Comparison of ENCODE assay signal across 26 mouse cellular contexts in the genomic region with DNA sequence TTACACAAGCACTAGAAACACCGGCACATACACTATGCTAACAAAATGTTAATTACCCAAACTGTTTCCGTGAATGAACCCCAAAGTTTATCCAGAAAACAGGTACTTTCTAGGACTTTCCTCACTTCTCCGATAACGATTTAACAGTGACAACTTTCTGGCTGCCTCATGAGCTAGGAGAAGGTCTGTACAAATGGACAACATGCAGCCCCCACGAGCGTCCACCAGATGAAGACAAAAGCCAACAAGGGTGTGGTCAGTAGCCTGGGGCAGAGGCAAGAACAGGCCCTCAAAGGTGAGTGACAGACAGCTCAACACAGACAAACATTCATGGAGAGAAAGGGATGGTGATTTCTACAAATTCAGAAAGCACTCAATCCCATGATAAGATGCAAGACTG. TPM values are rescaled to one million over a fixed set of nuclear protein-coding genes. Genes with fewer than 3 reads are reported as not detected.
"Had no signal": no experiment of that assay in that cellular context is flagged by ENCODE, and none has a peak within 500 bp of the region (broad histone marks: within the 10 kb centered on the region; RNA-seq: fewer than 3 reads in every experiment).

No protein-coding gene starts in this region.

- H3K27ac ChIP-seq: gastrocnemius, adult 2 months; heart, adult 2 months; hindbrain, embryonic 10.5 days; hindbrain, embryonic 12.5 days; hindbrain, embryonic 14.5 days; intestine, embryonic 15.5 days; limb, embryonic 13.5 days; limb, embryonic 15.5 days; liver, embryonic 12.5 days; liver, embryonic 14.5 days had no signal

- DNase-seq: gastrocnemius, adult 2 months; gastrocnemius, postnatal 10 days; heart, postnatal 10 days; heart, postnatal 4 days; kidney, adult 18-20 months; kidney, adult 8-10 months; kidney, postnatal 10 days; layer of hippocampus, postnatal 36 days; left cerebral cortex, postnatal 4 days had no signal

- H3K4me3 ChIP-seq: gastrocnemius, adult 2 months; heart, adult 2 months; heart, embryonic 12.5 days; hindbrain, embryonic 10.5 days; hindbrain, embryonic 12.5 days; intestine, embryonic 15.5 days; limb, embryonic 13.5 days; limb, embryonic 15.5 days; liver, embryonic 12.5 days had no signal

RNA-seq across cellular contexts. Expression of a gene that starts 9.6 kb away (rescaled TPM):
- total RNA-seq: liver, adult 2 months had no signal
- polyA plus RNA-seq: liver, adult 2 months had no signal

RNA-seq across cellular contexts. Expression of a gene that starts 59.9 kb away (rescaled TPM):
- total RNA-seq: gastrocnemius, adult 2 months; gastrocnemius, postnatal 10 days; heart, postnatal 25 days; left cerebral cortex, adult 18-20 months; left cerebral cortex, postnatal 14 days; left cerebral cortex, postnatal 4 days had no signal
- polyA plus RNA-seq: frontal cortex, adult 2 months; hindbrain, embryonic 12.5 days; hindbrain, embryonic 14.5 days; hindbrain, embryonic 16.5 days; intestine, postnatal 0 days had no signal
